Mouse (Mus musculus) embryonic facial prominence, embryonic 15.5 days (tissue): ENCODE measurements around the gene Acaca. TPM values are rescaled to one million over a fixed set of nuclear protein-coding genes. Genes with fewer than 3 reads are reported as not detected.

Source experiments
- ATAC-seq: fragments of 200-750 bp; cut with Nextera tagmentation; 2 replicates; pipeline ENCODE4 v1.8.0; 2017; ENCODE audit warnings: low read depth, moderate TSS enrichment; ENCODE audit not compliant: insufficient number of reproducible peaks, low FRiP score, low TSS enrichment
- H3K27ac ChIP-seq: fragments of 300-500 bp; sonication (generic); replicated peaks from 2 replicates; pipeline ENCODE4 v1.5.1; 2015; ENCODE audit warnings: mild to moderate bottlenecking, inconsistent platforms
- H3K27me3 ChIP-seq: fragments of 300-500 bp; sonication (generic); 2 replicates; pipeline ENCODE4 v1.6.1; 2015; ENCODE audit warnings: inconsistent platforms
- H3K36me3 ChIP-seq: fragments of 300-500 bp; sonication (generic); 2 replicates; pipeline ENCODE4 v1.6.1; 2015; ENCODE audit warnings: mild to moderate bottlenecking, inconsistent platforms
- H3K4me1 ChIP-seq: fragments of 300-500 bp; sonication (generic); 2 replicates; pipeline ENCODE4 v1.6.1; 2015; ENCODE audit warnings: inconsistent platforms
- H3K4me2 ChIP-seq: fragments of 300-500 bp; sonication (generic); replicated peaks from 2 replicates; pipeline ENCODE4 v1.6.1; 2015; ENCODE audit warnings: mild to moderate bottlenecking, inconsistent platforms
- H3K4me3 ChIP-seq: fragments of 300-500 bp; sonication (generic); replicated peaks from 2 replicates; pipeline ENCODE4 v1.5.1; 2015; ENCODE audit warnings: mild to moderate bottlenecking, inconsistent platforms
- H3K9ac ChIP-seq: fragments of 300-500 bp; sonication (generic); 2 replicates; pipeline ENCODE4 v1.6.1; 2015; ENCODE audit warnings: inconsistent platforms
- H3K9me3 ChIP-seq: fragments of 300-500 bp; sonication (generic); replicated peaks from 2 replicates; pipeline ENCODE4 v1.6.1; 2016; ENCODE audit warnings: inconsistent platforms
- WGBS: fragments of 180-500 bp; shearing (Covaris S2); methylation state at CpG from one replicate; pipeline ENCODE4 v1.1.7; 2015; 5-methylcytosine and 5-hydroxymethylcytosine counted together
- polyA plus RNA-seq: library from polyadenylated mRNA; unstranded; fragments of >200 nt; fragmentation: Nextera tagmentation; extraction: Ambion mirVana; gene quantifications from 2 replicates; pipeline ENCODE4 v1.2.1, GENCODE M21; 2015

The Acaca gene
- polyA plus RNA-seq, 1 experiment from 2014 or later = 12.3 TPM

- 78% methylated on average over 7 of the region's 7 CpGs for WGBS
- H3K9ac ChIP-seq = no peak overlapping the region
- H3K27me3 ChIP-seq = no peaks in the 10 kb centered on the region
- H3K9me3 ChIP-seq = no peaks in the 10 kb centered on the region
- peaks cover 21% of the 10 kb centered on the region; the same call in 1 of the 2 replicates for H3K36me3 ChIP-seq
- no peak overlapping the region for H3K27ac ChIP-seq
- no peak overlapping the region for H3K4me2 ChIP-seq
- ATAC-seq = no peak
- no peaks in the 10 kb centered on the region for H3K4me1 ChIP-seq
- no peak overlapping the region for H3K4me3 ChIP-seq
These were observed 153.7 kb downstream of the Acaca start for GRCm38 (mm10) chr11:84282944-84283703.

GRCm38 (mm10) chr11:84290781-84291180 lies 161.3 kb downstream of the Acaca start:
- H3K4me1 ChIP-seq = no peaks in the 10 kb centered on the region
- no peak for ATAC-seq
- no peak overlapping the region for H3K9ac ChIP-seq
- H3K36me3 ChIP-seq = peaks cover 2% of the 10 kb centered on the region; the same call in 1 of the 2 replicates
- no peak overlapping the region for H3K27ac ChIP-seq
- no peak overlapping the region for H3K4me2 ChIP-seq
- H3K4me3 ChIP-seq = no peak overlapping the region
- 58% methylated on average over 3 of the region's 3 CpGs for WGBS
- no peaks in the 10 kb centered on the region for H3K27me3 ChIP-seq
- H3K9me3 ChIP-seq = no peaks in the 10 kb centered on the region

- no peaks in the 10 kb centered on the region for H3K27me3 ChIP-seq
- no peak overlapping the region for H3K27ac ChIP-seq
- H3K4me1 ChIP-seq = no peaks in the 10 kb centered on the region
- H3K4me3 ChIP-seq = no peak overlapping the region
- 64% methylated on average over 3 of the region's 3 CpGs for WGBS
- ATAC-seq = no peak
- no peak overlapping the region for H3K4me2 ChIP-seq
- H3K9me3 ChIP-seq = no peaks in the 10 kb centered on the region
- no peak overlapping the region for H3K9ac ChIP-seq
- peaks cover 11% of the 10 kb centered on the region for H3K36me3 ChIP-seq
These were observed 163.1 kb downstream of the Acaca start for GRCm38 (mm10) chr11:84292532-84292931.

- no peaks in the 10 kb centered on the region for H3K9me3 ChIP-seq
- ATAC-seq = no peak
- 73% methylated on average over 3 of the region's 3 CpGs for WGBS
- no peak overlapping the region for H3K4me3 ChIP-seq
- peaks cover 11% of the 10 kb centered on the region for H3K36me3 ChIP-seq
- no peaks in the 10 kb centered on the region for H3K4me1 ChIP-seq
- H3K4me2 ChIP-seq = no peak overlapping the region
- H3K27ac ChIP-seq = no peak overlapping the region
- H3K27me3 ChIP-seq = no peaks in the 10 kb centered on the region
- no peak overlapping the region for H3K9ac ChIP-seq
These were observed 163.8 kb downstream of the Acaca start for GRCm38 (mm10) chr11:84293288-84293687.

- H3K27ac ChIP-seq = no peak overlapping the region
- no peaks in the 10 kb centered on the region for H3K4me1 ChIP-seq
- WGBS = 87% methylated on average over 2 of the region's 2 CpGs
- H3K9me3 ChIP-seq = no peaks in the 10 kb centered on the region
- no peaks in the 10 kb centered on the region for H3K27me3 ChIP-seq
- H3K9ac ChIP-seq = no peak overlapping the region
- H3K4me3 ChIP-seq = no peak overlapping the region
- ATAC-seq = no peak
- H3K4me2 ChIP-seq = no peak overlapping the region
- peaks cover 18% of the 10 kb centered on the region for H3K36me3 ChIP-seq
These were observed 166.9 kb downstream of the Acaca start for GRCm38 (mm10) chr11:84296337-84296736.

- 79% methylated on average over 1 of the region's 1 CpGs for WGBS
- Histone ChIP-seq H3K9me3 (no peaks in the 10 kb centered on the region), H3K4me3 (no peak overlapping the region), H3K27ac (no peak overlapping the region), H3K4me1 (no peaks in the 10 kb centered on the region), H3K9ac (no peak overlapping the region), H3K4me2 (no peak overlapping the region), H3K27me3 (no peaks in the 10 kb centered on the region), H3K36me3 (0 out of 2 replicates have a peak, but pooled peaks cover 11% of the 10 kb centered on the region)
- ATAC-seq = no peak
These were observed 176.0 kb downstream of the Acaca start for GRCm38 (mm10) chr11:84305474-84305873.

- H3K9me3 ChIP-seq = no peaks in the 10 kb centered on the region
- H3K36me3 ChIP-seq = 0 out of 2 replicates have a peak, but pooled peaks cover 6% of the 10 kb centered on the region
- H3K4me2 ChIP-seq = no peak overlapping the region
- no peak overlapping the region for H3K27ac ChIP-seq
- no peaks in the 10 kb centered on the region for H3K4me1 ChIP-seq
- WGBS = 91% methylated on average over 6 of the region's 6 CpGs
- no peak for ATAC-seq
- no peak overlapping the region for H3K9ac ChIP-seq
- H3K4me3 ChIP-seq = no peak overlapping the region
- H3K27me3 ChIP-seq = no peaks in the 10 kb centered on the region
These were observed 176.8 kb downstream of the Acaca start for GRCm38 (mm10) chr11:84306158-84306742.

GRCm38 (mm10) chr11:84324032-84324752 lies 194.7 kb downstream of the Acaca start:
- Histone ChIP-seq H3K27me3 (no peaks in the 10 kb centered on the region), H3K9me3 (no peaks in the 10 kb centered on the region), H3K4me3 (no peak overlapping the region), H3K27ac (no peak overlapping the region), H3K9ac (no peak overlapping the region), H3K4me2 (no peak overlapping the region), H3K36me3 (peaks cover 2% of the 10 kb centered on the region; the same call in 1 of the 2 replicates), H3K4me1 (no peaks in the 10 kb centered on the region)
- 48% methylated on average over 7 of the region's 7 CpGs for WGBS
- ATAC-seq = no peak

- H3K4me2 ChIP-seq = no peak overlapping the region
- no peak for ATAC-seq
- no peak overlapping the region for H3K27ac ChIP-seq
- no peaks in the 10 kb centered on the region for H3K27me3 ChIP-seq
- no peak overlapping the region for H3K9ac ChIP-seq
- H3K4me3 ChIP-seq = no peak overlapping the region
- 80% methylated on average over 4 of the region's 4 CpGs for WGBS
- no peaks in the 10 kb centered on the region for H3K4me1 ChIP-seq
- H3K36me3 ChIP-seq = peaks cover 2% of the 10 kb centered on the region; the same call in 1 of the 2 replicates
- H3K9me3 ChIP-seq = no peaks in the 10 kb centered on the region
These were observed 197.6 kb downstream of the Acaca start for GRCm38 (mm10) chr11:84327086-84327485.

- Histone ChIP-seq H3K9me3 (no peaks in the 10 kb centered on the region), H3K36me3 (0 out of 2 replicates have a peak, but pooled peaks cover 2% of the 10 kb centered on the region), H3K27me3 (no peaks in the 10 kb centered on the region), H3K4me1 (no peaks in the 10 kb centered on the region), H3K4me3 (no peak overlapping the region), H3K27ac (no peak overlapping the region), H3K9ac (no peak overlapping the region), H3K4me2 (no peak overlapping the region)
- no peak for ATAC-seq
These were observed 202.9 kb downstream of the Acaca start for GRCm38 (mm10) chr11:84332384-84332783.

- H3K4me2 ChIP-seq = no peak overlapping the region
- no peak for ATAC-seq
- 68% methylated on average over 3 of the region's 3 CpGs for WGBS
- H3K9ac ChIP-seq = no peak overlapping the region
- 0 out of 2 replicates have a peak, but pooled peaks cover 2% of the 10 kb centered on the region for H3K36me3 ChIP-seq
- no peaks in the 10 kb centered on the region for H3K9me3 ChIP-seq
- no peaks in the 10 kb centered on the region for H3K4me1 ChIP-seq
- H3K27ac ChIP-seq = no peak overlapping the region
- no peaks in the 10 kb centered on the region for H3K27me3 ChIP-seq
- H3K4me3 ChIP-seq = no peak overlapping the region
These were observed 203.4 kb downstream of the Acaca start for GRCm38 (mm10) chr11:84332860-84333259.
